Mouse (Mus musculus) embryonic facial prominence, embryonic 13.5 days (tissue): ENCODE results near the gene Ube2i. TPM values are rescaled to one million over a fixed set of nuclear protein-coding genes. Genes with fewer than 3 reads are reported as not detected.
A peak's percentile ranks its signal among the peaks of the same experiment; 100 is the strongest.
"Not testable (repeated sequence)": the region's sequence is repeated elsewhere in the genome, so short reads cannot be mapped to it uniquely, and the experiment has no call there.

Experiments
- ATAC-seq: fragments of 200-750 bp; cut with Nextera tagmentation; 2 replicates; pipeline ENCODE4 v1.8.0; 2017; ENCODE audit warnings: low read depth; ENCODE audit not compliant: insufficient number of reproducible peaks, insufficient read depth, low FRiP score, low TSS enrichment
- H3K27ac ChIP-seq: fragments of 300-500 bp; sonication (generic); 2 replicates; pipeline ENCODE4 v1.5.1; 2015; ENCODE audit warnings: moderate library complexity, mild to moderate bottlenecking, inconsistent platforms
- H3K27me3 ChIP-seq: fragments of 300-500 bp; sonication (generic); 2 replicates; pipeline ENCODE4 v1.6.1; 2015; ENCODE audit warnings: mild to moderate bottlenecking, inconsistent platforms
- H3K36me3 ChIP-seq: fragments of 300-500 bp; sonication (generic); 2 replicates; pipeline ENCODE4 v1.6.1; 2015; ENCODE audit warnings: mild to moderate bottlenecking, inconsistent platforms
- H3K4me1 ChIP-seq: fragments of 300-500 bp; sonication (generic); 2 replicates; pipeline ENCODE4 v1.6.1; 2015; ENCODE audit warnings: inconsistent platforms
- H3K4me2 ChIP-seq: fragments of 300-500 bp; sonication (generic); 2 replicates; pipeline ENCODE4 v1.6.1; 2015; ENCODE audit warnings: moderate library complexity, mild to moderate bottlenecking, inconsistent platforms
- H3K4me3 ChIP-seq: fragments of 300-500 bp; sonication (generic); 2 replicates; pipeline ENCODE4 v1.5.1; 2015; ENCODE audit warnings: mild to moderate bottlenecking, inconsistent platforms
- H3K9ac ChIP-seq: fragments of 300-500 bp; sonication (generic); 2 replicates; pipeline ENCODE4 v1.6.1; 2015; ENCODE audit warnings: mild to moderate bottlenecking, inconsistent platforms
- H3K9me3 ChIP-seq: fragments of 300-500 bp; sonication (generic); 2 replicates; pipeline ENCODE4 v1.6.1; 2016; ENCODE audit warnings: inconsistent platforms
- WGBS: fragments of 180-500 bp; shearing (Covaris S2); methylation state at CpG from one replicate; pipeline ENCODE4 v1.1.7; 2015; ENCODE audit warnings: mixed read lengths; 5-methylcytosine and 5-hydroxymethylcytosine counted together
- polyA plus RNA-seq: library from polyadenylated mRNA; unstranded; fragments of >200 nt; fragmentation: Nextera tagmentation; extraction: Ambion mirVana; gene quantifications from 2 replicates; pipeline ENCODE4 v1.2.1, GENCODE M21; 2015

Ube2i gene
- polyA plus RNA-seq, 1 experiment from 2014 or later, result 713 TPM

GRCm38 (mm10) chr17:25250181-25250835, 24.1 kb downstream of the Ube2i start:
- Histone ChIP-seq H3K9me3 (no peaks in the 10 kb centered on the region), H3K27me3 (peaks cover 39% of the 10 kb centered on the region), H3K27ac (no peak overlapping the region), H3K9ac (no peak overlapping the region), H3K4me2 (no peak overlapping the region), H3K4me1 (peaks cover 5% of the 10 kb centered on the region; the same call in 1 of the 2 replicates), H3K36me3 (0 out of 2 replicates have a peak, but pooled peaks cover under 1% of the 10 kb centered on the region), H3K4me3 (no peak overlapping the region)
- 79% methylated on average over 8 of the region's 8 CpGs for WGBS
- no peak for ATAC-seq

GRCm38 (mm10) chr17:25248033-25248750, 26.2 kb downstream of the Ube2i start:
- no peak overlapping the region for H3K27ac ChIP-seq
- no peaks in the 10 kb centered on the region for H3K9me3 ChIP-seq
- ATAC-seq, result no peak
- WGBS, result 75% methylated on average over 18 of the region's 18 CpGs
- no peak overlapping the region for H3K4me2 ChIP-seq
- H3K4me3 ChIP-seq, result no peak overlapping the region
- H3K27me3 ChIP-seq, result peaks cover 18% of the 10 kb centered on the region
- H3K36me3 ChIP-seq, result peaks cover 21% of the 10 kb centered on the region
- H3K9ac ChIP-seq, result no peak overlapping the region
- no peaks in the 10 kb centered on the region for H3K4me1 ChIP-seq

- no peaks in the 10 kb centered on the region for H3K9me3 ChIP-seq
- no peak for ATAC-seq
- no peak overlapping the region for H3K27ac ChIP-seq
- H3K9ac ChIP-seq, result no peak overlapping the region
- no peaks in the 10 kb centered on the region for H3K27me3 ChIP-seq
- no peak overlapping the region for H3K4me2 ChIP-seq
- H3K4me1 ChIP-seq, result peaks cover 13% of the 10 kb centered on the region
- no peak overlapping the region for H3K4me3 ChIP-seq
- H3K36me3 ChIP-seq, result peaks cover 38% of the 10 kb centered on the region
- 73% methylated on average over 16 of the region's 16 CpGs for WGBS
These were observed 30.2 kb downstream of the Ube2i start for GRCm38 (mm10) chr17:25244239-25244638.

GRCm38 (mm10) chr17:25243131-25243780, 31.2 kb downstream of the Ube2i start:
- 91% methylated on average over 11 of the region's 11 CpGs for WGBS
- Histone ChIP-seq H3K36me3 (peaks cover 38% of the 10 kb centered on the region), H3K9me3 (no peaks in the 10 kb centered on the region), H3K9ac (no peak overlapping the region), H3K27me3 (no peaks in the 10 kb centered on the region), H3K4me2 (no peak overlapping the region), H3K27ac (no peak overlapping the region), H3K4me3 (no peak overlapping the region), H3K4me1 (peaks cover 17% of the 10 kb centered on the region)
- no peak for ATAC-seq

GRCm38 (mm10) chr17:25239695-25240636, 34.5 kb downstream of the Ube2i start, which contains the start of the genes Gnptg and Tsr3:
Gnptg (minus strand) TSS chr17:25240124.
Tsr3 (plus strand) TSS chr17:25240170.
- Histone ChIP-seq H3K27ac (peak within 1 kb of the TSS; percentile 94), H3K9me3 (no peaks in the 10 kb centered on the region), H3K4me3 (peak within 1 kb of the TSS; percentile 99), H3K36me3 (peaks cover 52% of the 10 kb centered on the region), H3K4me1 (peaks cover 17% of the 10 kb centered on the region), H3K27me3 (no peaks in the 10 kb centered on the region), H3K4me2 (peak within 1 kb of the TSS; percentile 81), H3K9ac (peak within 1 kb of the TSS; percentile 99)
- peak; percentile 76; the same call in 1 of the 2 replicates for ATAC-seq
- WGBS, result under 1% methylated on average over 80 of the region's 80 CpGs

- 84% methylated on average over 9 of the region's 9 CpGs for WGBS
- no peak for ATAC-seq
These were observed 38.8 kb downstream of the Ube2i start for GRCm38 (mm10) chr17:25235635-25236034.

GRCm38 (mm10) chr17:25231621-25232020, 42.8 kb downstream of the Ube2i start:
- H3K4me1 ChIP-seq, ATAC-seq, H3K9ac ChIP-seq, H3K27ac ChIP-seq, H3K4me3 ChIP-seq, H3K9me3 ChIP-seq, H3K27me3 ChIP-seq, H3K4me2 ChIP-seq: not testable (repeated sequence)
- peaks cover 68% of the 10 kb centered on the region for H3K36me3 ChIP-seq
- WGBS, result 81% methylated on average over 5 of the region's 11 CpGs

More at GRCm38 (mm10) chr17:25235635-25236034, 38.8 kb downstream of the Ube2i start:
- H3K27me3 ChIP-seq, result no peaks in the 10 kb centered on the region
- no peak overlapping the region for H3K4me2 ChIP-seq
- H3K36me3 ChIP-seq, result peaks cover 34% of the 10 kb centered on the region
- peaks cover 6% of the 10 kb centered on the region for H3K4me1 ChIP-seq
- H3K27ac ChIP-seq, result no peak overlapping the region
- H3K9ac ChIP-seq, result no peak overlapping the region
- no peaks in the 10 kb centered on the region for H3K9me3 ChIP-seq
- H3K4me3 ChIP-seq, result no peak overlapping the region

GRCm38 (mm10) chr17:25230700-25231099, 43.7 kb downstream of the Ube2i start:
- H3K27me3 ChIP-seq, result no peaks in the 10 kb centered on the region
- no peaks in the 10 kb centered on the region for H3K9me3 ChIP-seq
- no peak for ATAC-seq
- WGBS, result 94% methylated on average over 3 of the region's 3 CpGs
- no peak overlapping the region for H3K4me3 ChIP-seq
- no peaks in the 10 kb centered on the region for H3K4me1 ChIP-seq
- H3K36me3 ChIP-seq, result peaks cover 68% of the 10 kb centered on the region
- no peak overlapping the region for H3K9ac ChIP-seq
- no peak overlapping the region for H3K27ac ChIP-seq
- no peak overlapping the region for H3K4me2 ChIP-seq

GRCm38 (mm10) chr17:25230014-25230655, 44.3 kb downstream of the Ube2i start:
- not testable (repeated sequence) for H3K4me3 ChIP-seq, H3K9me3 ChIP-seq, H3K27ac ChIP-seq, H3K4me2 ChIP-seq, H3K27me3 ChIP-seq, H3K9ac ChIP-seq, H3K4me1 ChIP-seq, ATAC-seq
- H3K36me3 ChIP-seq, result peaks cover 67% of the 10 kb centered on the region
- 72% methylated on average over 17 of the region's 17 CpGs for WGBS

GRCm38 (mm10) chr17:25227991-25228390, 46.4 kb downstream of the Ube2i start:
- H3K27ac ChIP-seq, result no peak overlapping the region
- no peak overlapping the region for H3K4me2 ChIP-seq
- no peak overlapping the region for H3K4me3 ChIP-seq
- no peak for ATAC-seq
- H3K27me3 ChIP-seq, result no peaks in the 10 kb centered on the region
- H3K36me3 ChIP-seq, result peaks cover 72% of the 10 kb centered on the region
- no peaks in the 10 kb centered on the region; the same call in 1 of the 2 replicates for H3K4me1 ChIP-seq
- no peaks in the 10 kb centered on the region for H3K9me3 ChIP-seq
- WGBS, result 88% methylated on average over 5 of the region's 5 CpGs
- H3K9ac ChIP-seq, result no peak overlapping the region
